ENCODE assay signal across 7 mouse cellular contexts in the genomic region with DNA sequence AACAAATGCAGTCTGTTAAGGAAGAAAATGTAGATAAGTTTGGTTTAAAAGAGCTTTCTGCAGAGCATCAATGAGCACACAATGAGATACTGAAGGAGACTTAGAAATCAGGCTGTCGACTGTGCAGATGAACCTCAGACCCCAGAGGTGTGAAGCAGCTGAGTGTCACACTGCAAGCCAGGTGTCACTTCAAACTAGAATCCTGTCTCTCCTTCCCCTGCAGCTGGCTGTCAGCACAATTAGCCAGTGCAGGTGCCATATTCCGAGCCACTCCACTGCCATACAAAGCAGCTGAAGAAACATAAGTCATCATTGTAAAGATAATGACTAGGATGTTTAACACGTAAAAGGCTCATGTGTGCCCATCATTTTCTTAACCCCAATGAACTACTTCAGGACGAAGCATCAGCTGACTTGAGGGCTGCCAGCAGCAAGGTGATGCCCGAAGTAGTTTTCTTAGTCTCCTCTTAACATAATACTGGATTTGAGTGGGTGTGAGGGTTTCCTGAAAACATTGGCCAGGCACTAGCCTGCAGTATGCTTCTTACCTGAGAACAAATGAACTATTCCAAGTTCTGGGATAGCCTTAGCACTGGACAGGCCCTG. TPM values are rescaled to one million over a fixed set of nuclear protein-coding genes. Genes with fewer than 3 reads are reported as not detected.
A peak's percentile ranks its signal among the peaks of the same experiment; 100 is the strongest.
DNase-seq lines count a peak whose midpoint lies in the region; TF ChIP-seq lines count a peak whose summit lies in the region.
"Not testable (repeated sequence)": the region's sequence is repeated elsewhere in the genome, so short reads cannot be mapped to it uniquely, and the experiment has no call there.
"Had no signal": no experiment of that assay in that cellular context is flagged by ENCODE, and none has a peak within 500 bp of the region (broad histone marks: within the 10 kb centered on the region; RNA-seq: fewer than 3 reads in every experiment).

No protein-coding gene starts in this region.

- not testable (repeated sequence) for H3K27me3 ChIP-seq in midbrain, embryonic 10.5 days (ENCODE audit: low read depth, poor library complexity, severe bottlenecking)

- TF ChIP-seq CTCF in brain, embryonic 14.5 days (IDR thresholded peaks at IDR 0.05; ENCODE audit: borderline replicate concordance, extremely low read depth, insufficient read depth, insufficient read length): not testable (repeated sequence)

- not testable (repeated sequence) for H3K9me3 ChIP-seq in midbrain, embryonic 10.5 days (replicated peaks)

- not testable (repeated sequence) for H3K4me3 ChIP-seq in midbrain, embryonic 10.5 days

- DNase-seq in brain, embryonic 14.5 days (ENCODE audit: low read depth): peak; percentile 0
- DNase-seq in heart, adult 11 months: peak; percentile 92
- DNase-seq in midbrain, embryonic 10.5 days (ENCODE audit: low spot score): peak; percentile 9
- peak; percentile 44 for DNase-seq in thymus, postnatal 14 days

- not testable (repeated sequence) for H3K27ac ChIP-seq in midbrain, embryonic 10.5 days (replicated peaks)

- TF ChIP-seq POLR2A in brain, embryonic 14.5 days (IDR thresholded peaks at IDR 0.05; ENCODE audit: borderline replicate concordance, extremely low read depth, insufficient read depth, insufficient read length, poor library complexity, severe bottlenecking): not testable (repeated sequence)

- not testable (repeated sequence) for H3K36me3 ChIP-seq in midbrain, embryonic 10.5 days

- H3K4me1 ChIP-seq in midbrain, embryonic 10.5 days: not testable (repeated sequence)

- WGBS in midbrain, embryonic 10.5 days: 92% methylated on average over 4 of the region's 5 CpGs

RNA-seq across cellular contexts. Expression of gene Dynlt1f, which starts 2.3 kb away (rescaled TPM):
- 240 and 274 TPM in 2 replicates for polyA plus RNA-seq in brain, embryonic 14.5 days (2012; rRNA removed)
- polyA plus RNA-seq in midbrain, embryonic 10.5 days (2016; fragmentation: Nextera tagmentation; extraction: Ambion mirVana): 291 and 297 TPM in 2 replicates

RNA-seq across cellular contexts. Expression of gene Sytl3, which starts 5.4 kb away (rescaled TPM):
- polyA plus RNA-seq in brain, embryonic 14.5 days (2012; rRNA removed): 0.28 and 0.77 TPM in 2 replicates
- polyA plus RNA-seq in midbrain, embryonic 10.5 days (2016; fragmentation: Nextera tagmentation; extraction: Ambion mirVana): 0.07 and 0.14 TPM in 2 replicates
- polyA plus RNA-seq: embryonic facial prominence, embryonic 10.5 days; forebrain, embryonic 11.5 days; Patski had no signal

RNA-seq across cellular contexts. Expression of gene Dynlt1c, which starts 52.0 kb away (rescaled TPM):
- 66.4 and 85.7 TPM in 2 replicates for polyA plus RNA-seq in brain, embryonic 14.5 days (2012; rRNA removed)
- 38.9 and 41.6 TPM in 2 replicates for polyA plus RNA-seq in midbrain, embryonic 10.5 days (2016; fragmentation: Nextera tagmentation; extraction: Ambion mirVana)

Comparison
In these comparisons a context has a peak if more than half of its experiments do, and no peak if none do; other contexts are left out.
1. DNase-seq: peak in every context shown above with its lines; median percentile 92 in heart, adult 11 months; 44 in thymus, postnatal 14 days; 9 in midbrain, embryonic 10.5 days; 0 in brain, embryonic 14.5 days.